In genomic region chrX:162267679-162268078, GRCm38 (mm10) we compare ENCODE assay signal across 7 mouse cellular contexts.
DNase-seq lines count a peak whose midpoint lies in the region; ATAC-seq and TF ChIP-seq lines count a peak whose summit lies in the region.

No protein-coding gene starts in this region.

- peaks cover 7% of the 10 kb centered on the region; the same call in 1 of the 2 replicates for H3K4me1 ChIP-seq in midbrain, embryonic 12.5 days
- no peaks in the 10 kb centered on the region for H3K4me1 ChIP-seq in midbrain, embryonic 16.5 days (ENCODE audit: control insufficient read depth, insufficient read depth, low read length)
- peaks cover 3% of the 10 kb centered on the region; the same call in 1 of the 2 replicates for H3K4me1 ChIP-seq in embryonic facial prominence, embryonic 10.5 days
- H3K4me1 ChIP-seq in midbrain, postnatal 0 days (ENCODE audit: insufficient read depth, low read length) = no peaks in the 10 kb centered on the region

- peaks cover 4% of the 10 kb centered on the region for H3K27me3 ChIP-seq in midbrain, embryonic 12.5 days
- no peaks in the 10 kb centered on the region for H3K27me3 ChIP-seq in midbrain, embryonic 16.5 days (ENCODE audit: control insufficient read depth, insufficient read depth, low read depth, low read length)
- peaks cover 83% of the 10 kb centered on the region for H3K27me3 ChIP-seq in embryonic facial prominence, embryonic 10.5 days (replicated peaks; ENCODE audit: low read depth, poor library complexity, severe bottlenecking)
- H3K27me3 ChIP-seq in midbrain, postnatal 0 days (ENCODE audit: insufficient read depth, low read length) = no peaks in the 10 kb centered on the region

- no peaks in the 10 kb centered on the region for H3K36me3 ChIP-seq in midbrain, embryonic 12.5 days
- no peaks in the 10 kb centered on the region for H3K36me3 ChIP-seq in midbrain, embryonic 16.5 days (ENCODE audit: control insufficient read depth, insufficient read depth, low read length)
- no peaks in the 10 kb centered on the region for H3K36me3 ChIP-seq in embryonic facial prominence, embryonic 10.5 days (replicated peaks)
- H3K36me3 ChIP-seq in midbrain, postnatal 0 days (ENCODE audit: insufficient read depth, low read length) = no peaks in the 10 kb centered on the region

- 0 out of 2 replicates have a peak, but pooled peaks have one; percentile 4 for TF ChIP-seq CTCF in midbrain, postnatal 0 days (IDR thresholded peaks at IDR 0.05)

- no peak overlapping the region for H3K27ac ChIP-seq in midbrain, embryonic 12.5 days (replicated peaks)
- no peak overlapping the region for H3K27ac ChIP-seq in midbrain, embryonic 16.5 days (ENCODE audit: low read length)
- no peak overlapping the region for H3K27ac ChIP-seq in embryonic facial prominence, embryonic 10.5 days (replicated peaks)
- no peak overlapping the region for H3K27ac ChIP-seq in midbrain, postnatal 0 days (ENCODE audit: low read depth, low read length)

- H3K4me3 ChIP-seq in midbrain, embryonic 12.5 days = no peak overlapping the region
- no peak overlapping the region for H3K4me3 ChIP-seq in midbrain, embryonic 16.5 days (ENCODE audit: low read depth, low read length)
- no peak overlapping the region for H3K4me3 ChIP-seq in embryonic facial prominence, embryonic 10.5 days
- H3K4me3 ChIP-seq in midbrain, postnatal 0 days (ENCODE audit: low read depth, low read length) = no peak overlapping the region

- DNase-seq in embryonic facial prominence, embryonic 10.5 days (ENCODE audit: low spot score) = peak; percentile 24
- DNase-seq in kidney, adult 9 months = peak; percentile 83
- peak; percentile 51 for DNase-seq in midbrain, postnatal 0 days (ENCODE audit: low spot score)
- no peak for DNase-seq in frontal cortex, postnatal 14 days (ENCODE audit: low spot score in 2 of 2)
- no peak for DNase-seq in right cerebral cortex, postnatal 4 days

- WGBS in midbrain, embryonic 12.5 days = 17% methylated on average over 1 of the region's 1 CpGs
- 38% methylated on average over 1 of the region's 1 CpGs for WGBS in midbrain, embryonic 16.5 days
- WGBS in embryonic facial prominence, embryonic 10.5 days = 20% methylated on average over 1 of the region's 1 CpGs
- 44% methylated on average over 1 of the region's 1 CpGs for WGBS in midbrain, postnatal 0 days

- H3K9ac ChIP-seq in midbrain, embryonic 12.5 days (replicated peaks) = no peak overlapping the region
- H3K9ac ChIP-seq in midbrain, embryonic 16.5 days (ENCODE audit: low read depth, low read length) = no peak overlapping the region
- H3K9ac ChIP-seq in midbrain, postnatal 0 days (replicated peaks; ENCODE audit: low read length, poor library complexity, severe bottlenecking) = no peak overlapping the region

- no peak overlapping the region for H3K4me2 ChIP-seq in midbrain, embryonic 12.5 days (replicated peaks)
- no peak overlapping the region for H3K4me2 ChIP-seq in midbrain, embryonic 16.5 days (ENCODE audit: low read length)
- H3K4me2 ChIP-seq in midbrain, postnatal 0 days (ENCODE audit: low read depth, low read length, poor library complexity, severe bottlenecking) = no peak overlapping the region

- H3K9me3 ChIP-seq in midbrain, embryonic 12.5 days = no peaks in the 10 kb centered on the region
- no peaks in the 10 kb centered on the region for H3K9me3 ChIP-seq in midbrain, embryonic 16.5 days (replicated peaks; ENCODE audit: control insufficient read depth, low read length, poor library complexity, severe bottlenecking)
- no peaks in the 10 kb centered on the region for H3K9me3 ChIP-seq in embryonic facial prominence, embryonic 10.5 days
- no peaks in the 10 kb centered on the region for H3K9me3 ChIP-seq in midbrain, postnatal 0 days (ENCODE audit: low read length)

- peak; percentile 53; the same call in 1 of the 2 replicates for ATAC-seq in midbrain, embryonic 12.5 days (ENCODE audit: low FRiP score, low read depth)
- ATAC-seq in midbrain, embryonic 16.5 days = no peak
- no peak for ATAC-seq in midbrain, postnatal 0 days (ENCODE audit: low FRiP score)

Comparison
In these comparisons a context has a peak if more than half of its experiments do, and no peak if none do; other contexts are left out.
1. DNase-seq: peak in embryonic facial prominence, embryonic 10.5 days (single experiment), kidney, adult 9 months (single experiment) and midbrain, postnatal 0 days (single experiment); none in frontal cortex, postnatal 14 days (0 of 2) and right cerebral cortex, postnatal 4 days (single experiment).